Mouse (Mus musculus): Measurements from ENCODE around the gene Adgrg2.

Gene Adgrg2

DNA sequence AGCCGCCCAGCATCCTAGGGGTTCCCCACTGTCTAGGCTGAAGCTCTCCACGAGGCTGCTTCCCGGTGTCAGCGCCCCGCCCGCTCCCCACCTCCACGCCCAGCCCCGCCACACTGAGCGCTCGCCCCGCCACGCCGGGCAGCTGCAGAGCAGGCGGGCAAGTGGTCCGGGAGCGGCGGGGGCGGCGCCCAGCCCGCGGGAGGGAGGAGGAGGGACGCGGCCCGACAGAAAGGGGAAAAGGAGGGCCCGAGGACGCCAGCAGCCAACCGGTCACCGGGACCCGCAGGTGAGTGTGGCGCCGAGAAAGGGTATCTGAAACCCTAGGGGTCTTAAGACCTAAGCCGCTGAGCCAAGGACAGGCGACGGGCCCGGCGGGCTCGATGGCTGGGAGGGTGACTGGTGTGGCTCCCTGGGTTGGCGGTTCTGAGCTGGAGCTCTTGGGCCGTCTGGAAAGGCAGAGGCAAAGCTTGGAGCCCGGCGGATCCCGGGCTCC is at the start of gene Adgrg2:
Adgrg2 (plus strand) TSS at position 227 of the 493 bp plus-strand sequence.
- TF ChIP-seq GATA4 (IDR thresholded peaks at IDR 0.05; ENCODE audit: insufficient replicate concordance, low read length) = no peak

DNA sequence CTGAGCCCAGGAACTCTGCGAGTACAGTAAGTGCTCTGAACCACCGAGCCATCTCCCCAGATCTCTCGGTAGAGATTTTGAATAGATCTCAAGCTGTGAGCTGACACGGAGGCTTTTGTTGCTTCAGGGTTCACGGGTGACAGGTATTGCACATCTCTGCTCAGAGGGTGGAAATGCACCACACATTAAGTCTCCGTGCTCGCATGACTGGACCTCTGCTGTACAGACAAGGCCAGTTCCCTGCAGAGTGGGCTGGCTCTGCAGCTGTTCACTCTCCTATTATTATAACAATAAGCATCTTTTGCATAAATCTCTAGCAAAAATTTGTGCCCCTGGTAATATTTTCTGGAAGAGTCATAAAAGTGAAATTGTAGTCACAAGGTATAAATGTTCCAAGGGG is 39.5 kb upstream of the Adgrg2 start:
- no peak for TF ChIP-seq GATA4 (IDR thresholded peaks at IDR 0.05; ENCODE audit: insufficient replicate concordance, low read length)

DNA sequence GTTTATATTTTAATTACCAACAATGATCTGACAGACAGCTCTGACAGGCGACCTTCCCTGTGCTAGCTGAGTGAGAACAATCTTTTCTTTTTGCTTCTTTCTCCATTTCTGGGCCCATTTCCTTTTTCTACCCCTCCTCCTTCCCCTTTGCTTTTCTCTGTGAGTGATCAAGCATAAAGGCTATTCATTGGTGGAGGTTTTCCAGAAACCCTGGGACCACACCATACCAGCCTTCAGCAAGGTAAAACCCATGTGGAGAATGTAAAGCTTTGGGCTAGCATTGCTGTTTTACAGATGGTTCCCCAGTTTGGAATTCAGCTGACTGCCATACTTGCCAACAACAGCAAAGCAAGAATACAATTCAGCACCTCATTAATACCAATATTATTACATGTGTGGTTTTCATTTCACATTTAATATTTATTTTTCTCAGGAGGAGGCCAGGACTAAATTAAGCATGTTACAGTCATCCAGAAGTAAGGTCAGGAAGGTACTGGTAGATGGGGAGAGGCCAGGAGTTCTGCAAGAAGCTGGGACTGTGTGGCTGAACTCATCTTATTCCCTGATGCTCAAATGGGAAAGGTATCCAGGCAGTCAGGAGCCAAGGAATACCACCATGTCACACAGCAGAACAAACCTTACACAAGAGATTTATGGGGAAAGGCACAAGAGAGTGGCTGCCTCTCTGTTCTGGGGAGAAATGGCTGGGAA is 38.4 kb upstream of the Adgrg2 start:
- no peak for TF ChIP-seq GATA4 (IDR thresholded peaks at IDR 0.05; ENCODE audit: insufficient replicate concordance, low read length)

DNA sequence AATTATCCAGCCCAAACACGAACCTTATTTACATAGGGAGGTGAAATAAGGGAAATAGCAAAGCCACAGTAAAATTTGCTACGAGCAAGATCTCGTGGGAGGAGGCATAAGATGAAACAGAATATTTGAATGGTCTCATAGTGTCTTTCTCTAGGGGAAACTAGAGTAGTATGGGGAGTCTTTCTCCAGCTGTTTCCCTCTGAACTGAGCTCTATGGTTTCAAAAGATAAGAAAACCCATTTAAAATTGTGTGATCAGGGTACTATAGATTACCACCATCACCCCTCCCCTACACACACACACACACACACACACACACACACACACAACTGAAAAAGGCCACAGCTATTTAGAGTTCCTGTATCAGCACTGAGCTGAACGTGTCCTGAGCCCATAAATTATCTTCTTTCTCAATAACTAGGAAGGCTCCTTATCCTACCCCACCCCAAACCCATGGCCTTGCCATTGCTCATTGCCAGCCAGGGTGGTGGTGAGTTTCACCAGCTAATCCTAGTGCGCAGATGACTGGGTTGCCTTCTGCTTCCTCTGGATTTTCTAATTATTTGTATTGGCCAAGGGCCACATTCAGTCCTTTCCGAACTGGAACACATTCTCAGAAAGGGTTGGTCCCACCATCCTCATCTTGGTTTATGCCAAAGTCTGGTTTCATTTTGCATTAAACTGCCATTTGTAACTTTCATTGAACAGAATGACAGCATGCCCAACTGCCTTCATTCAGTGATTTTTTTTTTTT is 5.6 kb upstream of the Adgrg2 start:
- TF ChIP-seq GATA4 (IDR thresholded peaks at IDR 0.05; ENCODE audit: insufficient replicate concordance, low read length) = no peak

DNA sequence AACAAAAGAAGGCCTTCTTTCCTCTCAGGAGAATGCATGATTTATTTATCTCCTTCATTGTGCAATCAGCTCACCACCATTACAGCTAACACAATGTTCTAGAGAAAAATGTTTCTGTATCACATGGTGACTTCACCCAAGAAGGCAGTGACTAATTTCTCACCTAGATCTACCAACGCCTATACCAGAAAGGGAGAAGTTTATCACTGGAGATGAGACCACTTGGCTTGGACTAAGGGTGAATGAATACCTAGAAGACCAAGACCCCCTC is 5.1 kb upstream of the Adgrg2 start:
- TF ChIP-seq GATA4 (IDR thresholded peaks at IDR 0.05; ENCODE audit: insufficient replicate concordance, low read length) = no peak

DNA sequence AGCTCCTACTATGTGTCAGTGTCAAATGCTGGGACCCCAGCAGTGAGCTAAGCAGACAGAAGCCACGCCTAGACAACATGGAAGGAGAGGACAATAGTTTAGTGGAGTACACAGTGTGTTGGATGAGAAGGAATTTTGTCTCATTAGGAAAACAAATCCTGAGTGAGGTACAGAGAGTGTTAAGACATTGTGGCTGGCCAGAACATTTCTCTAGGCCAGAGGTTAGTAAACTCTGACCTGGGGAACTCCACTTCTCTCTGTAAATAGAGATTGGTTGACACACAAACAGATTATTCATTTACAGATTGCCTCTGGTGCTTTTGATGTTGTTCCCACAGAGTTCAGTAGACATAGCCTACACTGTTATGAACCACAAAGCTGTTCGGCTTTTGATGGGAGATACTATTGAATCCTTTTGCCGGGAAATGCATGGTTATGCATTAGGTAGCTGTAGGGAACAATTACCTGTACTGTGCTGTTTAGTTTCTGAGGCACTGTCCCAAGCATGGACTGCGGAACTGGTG is 22.5 kb downstream of the Adgrg2 start:
- no peak for TF ChIP-seq GATA4 (IDR thresholded peaks at IDR 0.05; ENCODE audit: insufficient replicate concordance, low read length)

DNA sequence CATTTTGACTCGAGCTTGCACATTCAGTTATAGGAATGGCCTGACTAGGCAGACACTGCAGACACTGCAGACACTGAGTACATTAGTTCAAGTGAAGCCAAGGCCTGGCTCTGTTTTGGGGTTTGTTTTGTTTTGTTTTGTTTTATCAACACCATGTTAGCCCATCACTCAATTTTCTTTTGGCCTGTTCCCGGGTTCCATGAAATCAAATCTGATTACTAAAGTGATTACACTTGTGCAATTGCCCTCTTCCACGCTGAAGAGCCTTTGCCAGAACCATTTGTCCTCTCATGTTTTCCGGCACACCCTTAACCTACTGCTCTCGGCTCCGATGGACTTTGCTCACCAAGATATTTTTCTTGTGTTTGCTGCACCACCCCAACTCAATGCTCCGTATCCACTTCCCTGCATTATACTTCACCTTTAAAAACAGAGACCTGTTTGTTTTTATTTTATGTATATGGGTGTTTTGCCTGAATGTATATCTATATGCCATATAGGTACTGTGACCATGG is 23.4 kb downstream of the Adgrg2 start:
- no peak for TF ChIP-seq GATA4 (IDR thresholded peaks at IDR 0.05; ENCODE audit: insufficient replicate concordance, low read length)

DNA sequence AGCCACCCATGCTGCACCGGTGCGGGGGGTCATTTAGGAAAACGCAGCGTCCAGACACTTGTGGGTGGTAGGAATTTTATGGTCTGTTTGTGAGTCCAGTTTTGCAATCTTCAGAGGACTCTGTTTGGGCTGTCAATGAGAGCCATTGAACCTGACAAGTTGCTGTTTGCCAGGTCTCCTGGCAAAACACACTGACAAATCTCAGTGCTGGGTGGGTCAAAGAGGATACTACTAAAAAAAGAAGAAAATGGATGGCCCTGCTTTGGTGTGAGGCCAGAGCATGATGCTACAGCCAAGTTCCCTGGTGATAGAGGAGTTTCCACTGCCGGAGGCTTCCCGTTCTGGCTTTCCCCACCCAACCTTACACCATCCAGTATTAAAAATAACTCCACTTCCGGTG is 27.9 kb downstream of the Adgrg2 start:
- no peak for TF ChIP-seq GATA4 (IDR thresholded peaks at IDR 0.05; ENCODE audit: insufficient replicate concordance, low read length)

DNA sequence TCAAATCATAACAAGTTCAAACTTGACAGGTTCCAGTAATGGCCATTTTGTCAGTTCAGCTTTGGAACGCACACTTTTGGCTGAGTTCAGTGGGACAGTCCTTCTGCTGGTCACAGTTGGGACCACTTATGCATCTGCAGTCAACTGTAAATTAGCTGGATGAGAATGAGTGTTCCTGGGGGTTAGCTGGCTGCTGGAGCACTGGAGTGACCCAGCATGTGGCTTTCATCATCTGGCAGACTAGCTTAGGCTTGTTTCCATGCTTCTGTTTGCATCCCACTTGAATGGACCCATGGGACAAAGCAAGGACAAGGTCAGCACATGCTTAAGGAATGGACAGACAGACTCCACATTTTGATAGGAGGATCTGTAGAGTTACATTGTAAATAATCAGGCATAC is 33.2 kb downstream of the Adgrg2 start:
- TF ChIP-seq GATA4 (IDR thresholded peaks at IDR 0.05; ENCODE audit: insufficient replicate concordance, low read length) = no peak

DNA sequence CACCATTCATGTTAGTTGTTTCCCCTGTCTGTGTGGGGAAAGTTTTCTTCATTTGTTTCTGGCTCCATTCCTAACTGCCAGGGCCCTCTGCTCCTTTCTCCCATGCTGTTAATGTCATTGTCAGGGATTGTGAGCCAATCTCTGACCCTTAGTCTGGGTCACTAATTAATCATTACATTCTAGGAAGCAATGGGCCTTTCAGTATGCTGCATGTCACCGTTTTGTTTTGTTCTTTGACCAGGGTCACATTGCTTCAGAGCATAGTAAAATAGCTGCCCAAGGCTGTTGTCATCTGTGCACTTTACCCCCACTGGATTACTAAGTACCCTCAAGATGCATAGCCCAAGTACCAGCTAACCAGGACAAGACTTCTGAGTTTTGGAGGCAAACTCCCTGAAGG is 36.0 kb downstream of the Adgrg2 start:
- no peak for TF ChIP-seq GATA4 (IDR thresholded peaks at IDR 0.05; ENCODE audit: insufficient replicate concordance, low read length)

DNA sequence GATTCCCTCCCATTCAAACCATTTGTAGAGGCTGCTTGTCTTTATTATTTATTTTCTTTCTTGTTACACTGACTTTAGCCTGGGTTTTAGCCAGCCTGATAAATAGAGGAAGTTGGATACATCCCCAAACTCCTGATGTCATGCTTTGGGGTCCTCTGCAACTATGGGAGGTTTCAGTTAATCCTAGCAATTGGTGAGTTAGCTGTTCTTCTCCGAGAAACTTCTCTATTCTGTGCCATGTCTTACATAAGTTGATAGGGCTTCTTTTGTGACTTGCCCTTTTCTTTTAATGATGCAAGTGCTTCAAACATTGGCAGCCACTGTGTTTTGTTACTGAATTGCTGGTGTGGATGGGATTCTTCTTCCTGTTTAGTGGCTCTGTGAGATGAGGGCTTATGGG is 36.4 kb downstream of the Adgrg2 start:
- TF ChIP-seq GATA4 (IDR thresholded peaks at IDR 0.05; ENCODE audit: insufficient replicate concordance, low read length) = no peak

DNA sequence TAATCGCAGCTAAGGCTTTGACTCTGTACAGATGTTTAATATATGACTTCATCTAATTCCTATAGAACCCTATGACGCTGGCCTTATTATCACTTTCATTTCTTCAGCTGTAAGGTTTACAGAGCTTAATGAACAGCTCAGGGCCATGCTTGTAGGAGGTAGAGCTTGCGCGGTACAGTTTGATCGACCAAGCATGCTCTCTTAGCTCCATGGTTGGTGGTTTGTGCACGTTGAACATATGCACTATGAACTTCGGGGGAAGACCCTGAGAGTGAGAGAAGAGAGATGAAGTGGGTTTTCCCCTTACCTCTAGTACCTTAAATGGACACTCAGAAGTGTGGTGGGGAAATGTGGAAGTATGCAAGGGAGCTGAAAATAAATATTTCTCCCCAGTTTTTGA is 41.7 kb downstream of the Adgrg2 start:
- TF ChIP-seq GATA4 (IDR thresholded peaks at IDR 0.05; ENCODE audit: insufficient replicate concordance, low read length) = no peak

DNA sequence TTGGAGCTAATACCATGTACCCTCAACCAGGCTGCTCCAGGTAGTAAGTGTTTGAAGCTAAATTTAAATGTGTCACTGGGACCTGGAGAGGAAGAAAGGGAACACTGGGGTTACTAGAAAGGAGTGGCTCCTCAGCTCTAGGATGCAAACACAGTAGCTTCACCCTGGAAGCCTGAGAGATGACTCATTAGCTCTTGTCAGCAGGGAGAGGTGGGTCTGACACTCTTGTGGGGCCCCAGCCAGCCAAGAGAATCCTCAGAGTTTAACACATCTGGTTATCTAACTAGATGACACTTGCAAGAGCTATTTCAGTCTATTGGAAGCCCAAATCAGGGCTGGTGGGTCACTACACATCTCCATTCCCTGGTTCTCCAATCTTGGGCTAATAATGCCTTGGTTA is 50.8 kb downstream of the Adgrg2 start:
- TF ChIP-seq GATA4 (IDR thresholded peaks at IDR 0.05; ENCODE audit: insufficient replicate concordance, low read length) = no peak

DNA sequence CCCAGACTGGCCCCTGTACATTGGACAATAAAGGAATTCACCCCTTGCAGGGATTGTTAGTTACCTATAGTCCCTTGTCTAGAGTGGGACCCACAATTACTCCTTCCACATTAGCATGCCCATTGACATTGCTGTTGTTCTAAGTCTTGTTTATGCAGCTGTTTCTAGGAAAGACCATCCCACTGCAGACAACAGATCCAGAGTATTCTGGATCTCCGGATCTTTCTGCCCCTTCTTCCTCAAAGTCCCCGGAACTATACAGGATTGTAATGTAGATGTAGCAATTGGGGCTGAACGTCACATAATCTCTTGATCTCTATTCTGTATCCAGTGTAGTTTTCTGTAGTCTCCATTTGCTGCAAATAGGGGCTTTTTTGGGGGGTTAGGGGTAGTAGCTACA is 57.9 kb downstream of the Adgrg2 start:
- no peak for TF ChIP-seq GATA4 (IDR thresholded peaks at IDR 0.05; ENCODE audit: insufficient replicate concordance, low read length)

DNA sequence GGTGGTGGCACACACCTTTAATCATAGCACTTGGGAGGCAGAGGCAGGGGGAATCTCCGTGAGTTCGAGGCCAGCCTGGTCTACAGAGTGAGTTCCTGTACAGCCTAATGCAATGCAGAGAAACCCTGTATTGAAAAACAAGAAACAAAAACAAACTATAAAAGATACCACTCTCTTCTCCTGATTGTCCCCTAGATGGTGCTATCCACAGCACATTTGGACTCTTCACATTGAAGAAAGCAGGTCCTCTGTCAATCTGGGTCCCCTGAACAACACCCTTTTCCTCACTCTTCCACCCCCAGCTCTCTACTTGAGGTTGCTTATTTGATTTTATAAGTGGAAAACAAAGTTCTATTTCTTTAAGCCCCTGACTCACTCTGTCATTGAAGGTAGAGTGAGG is 58.9 kb downstream of the Adgrg2 start:
- no peak for TF ChIP-seq GATA4 (IDR thresholded peaks at IDR 0.05; ENCODE audit: insufficient replicate concordance, low read length)

DNA sequence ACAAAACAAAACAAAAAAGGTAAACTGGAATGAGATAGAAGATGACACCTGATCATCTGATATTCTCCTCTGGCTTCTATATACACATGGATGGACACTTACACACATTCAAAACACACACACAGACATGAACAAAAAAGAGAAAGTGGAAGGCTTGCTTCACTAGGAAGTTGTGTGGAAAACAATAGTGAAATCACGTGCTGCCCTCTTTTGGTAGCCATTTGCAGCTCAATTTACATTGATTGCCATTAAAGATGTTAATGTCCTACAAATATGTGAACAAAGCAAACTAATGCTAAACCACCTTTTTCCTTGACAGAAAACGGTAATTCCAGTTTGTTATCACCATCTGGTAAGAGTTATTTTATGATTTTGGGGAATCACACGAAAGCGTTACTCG is 65.2 kb downstream of the Adgrg2 start:
- TF ChIP-seq GATA4 (IDR thresholded peaks at IDR 0.05; ENCODE audit: insufficient replicate concordance, low read length) = no peak
